Mouse (Mus musculus): Measurements from ENCODE around the gene Mfsd13b.
"Not testable (repeated sequence)": the region's sequence is repeated elsewhere in the genome, so short reads cannot be mapped to it uniquely, and the experiment has no call there.

The Mfsd13b gene

DNA sequence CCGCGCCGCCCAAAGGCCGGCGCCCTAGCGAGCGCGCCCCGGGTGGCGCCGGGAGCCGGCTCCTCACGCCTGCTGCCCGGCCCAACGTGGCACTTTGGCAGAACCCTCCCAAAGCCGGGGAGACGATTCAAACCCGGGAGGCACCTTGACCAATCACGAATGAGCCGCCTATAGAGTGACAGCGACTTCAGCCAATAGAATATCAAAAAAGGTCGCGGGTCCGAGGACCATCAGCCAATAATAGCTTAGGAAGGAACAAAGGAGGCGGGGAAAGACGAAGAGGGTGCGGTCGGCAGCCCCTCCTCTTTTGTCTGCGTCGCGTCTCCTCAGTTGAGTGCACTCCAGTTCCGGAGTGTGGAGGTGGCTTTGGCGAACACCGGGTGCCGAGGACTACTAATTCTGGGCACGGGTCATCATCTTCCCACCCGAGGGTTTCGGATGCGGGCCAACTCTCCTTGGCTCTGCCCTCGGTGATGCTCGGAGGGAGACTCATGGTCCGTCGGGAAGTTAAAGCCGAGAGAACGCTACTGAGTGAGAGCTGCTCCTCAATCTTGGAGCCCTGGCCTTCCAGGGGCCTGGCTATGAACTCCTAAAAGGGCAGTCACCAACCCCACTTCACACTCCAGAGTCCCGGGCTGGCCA, at the start of gene Mfsd13b, which contains the start of gene Cdr2:
TSS of gene Mfsd13b (plus strand) at position 310 of the 642 bp plus-strand sequence.
TSS of gene Cdr2 (minus strand) at position 113 of the 642 bp plus-strand sequence.
- DNase-seq (ENCODE audit: low read depth, low spot score) = peak; percentile 99

DNA sequence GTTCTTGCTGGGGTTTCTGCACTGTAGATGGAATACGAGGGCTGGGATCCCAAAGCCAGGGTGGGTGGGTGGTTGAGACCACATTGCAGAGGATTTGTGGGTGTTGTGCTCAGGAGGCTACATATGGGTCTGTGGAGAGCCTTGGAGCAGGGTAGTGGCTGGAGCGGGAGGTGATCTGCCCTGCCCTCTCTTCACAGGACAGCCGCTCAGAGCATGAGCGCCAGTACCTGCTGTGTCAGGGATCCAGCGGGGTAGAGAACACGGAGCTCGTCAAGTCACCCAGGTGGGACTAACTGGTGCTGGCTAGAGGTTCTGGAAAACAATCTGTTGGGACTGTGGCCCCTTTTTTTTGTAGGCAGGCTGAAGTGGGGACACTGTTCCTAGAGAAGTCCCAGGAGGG, 49.2 kb upstream of the Mfsd13b start:
- no peak for DNase-seq (ENCODE audit: low read depth, low spot score)

DNA sequence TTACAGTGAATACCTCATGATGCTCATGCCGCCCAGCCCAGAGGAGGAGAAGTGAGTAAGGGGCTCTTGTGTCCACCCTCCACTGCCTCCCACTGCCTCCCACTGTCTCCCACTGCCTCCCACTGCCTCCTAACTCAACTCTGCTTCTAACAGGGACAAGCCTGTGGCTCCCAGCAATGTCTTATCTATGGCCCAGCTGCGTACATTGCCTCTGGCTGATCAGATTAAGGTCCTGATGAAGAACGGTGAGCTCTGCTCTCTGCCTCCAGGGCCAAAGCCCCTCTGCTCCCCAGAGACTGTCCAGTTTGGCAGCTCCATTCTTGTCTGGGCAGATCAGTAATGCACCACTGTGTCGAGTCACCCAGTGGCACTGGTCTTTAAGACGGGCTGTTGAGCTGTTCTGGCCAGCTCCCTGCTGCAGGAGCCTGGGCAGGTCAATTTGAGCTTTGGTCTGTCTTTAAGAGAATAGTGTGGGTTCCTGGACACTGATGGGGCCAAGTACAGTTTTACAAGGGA, 48.6 kb upstream of the Mfsd13b start:
- no peak for DNase-seq (ENCODE audit: low read depth, low spot score)

DNA sequence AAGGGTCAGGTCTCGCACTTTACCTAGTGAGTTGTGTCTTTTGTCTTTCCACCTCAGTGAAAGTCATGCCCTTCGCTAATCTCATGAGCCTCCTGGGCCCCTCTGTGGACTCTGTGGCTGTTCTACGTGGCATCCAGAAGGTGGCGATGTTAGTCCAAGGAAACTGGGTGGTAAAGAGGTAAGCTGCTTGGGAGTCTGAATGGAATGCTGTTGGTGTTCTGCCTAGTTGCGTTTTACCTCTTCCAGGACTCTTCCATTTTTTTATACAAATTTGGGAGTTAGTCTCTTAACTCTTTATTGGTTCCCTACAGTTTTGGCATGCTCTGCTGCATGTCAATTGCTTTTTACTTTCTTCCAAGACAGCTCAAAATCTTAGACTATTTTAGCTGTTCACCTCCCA, 47.6 kb upstream of the Mfsd13b start:
- peak; percentile 64 for DNase-seq (ENCODE audit: low read depth, low spot score)

DNA sequence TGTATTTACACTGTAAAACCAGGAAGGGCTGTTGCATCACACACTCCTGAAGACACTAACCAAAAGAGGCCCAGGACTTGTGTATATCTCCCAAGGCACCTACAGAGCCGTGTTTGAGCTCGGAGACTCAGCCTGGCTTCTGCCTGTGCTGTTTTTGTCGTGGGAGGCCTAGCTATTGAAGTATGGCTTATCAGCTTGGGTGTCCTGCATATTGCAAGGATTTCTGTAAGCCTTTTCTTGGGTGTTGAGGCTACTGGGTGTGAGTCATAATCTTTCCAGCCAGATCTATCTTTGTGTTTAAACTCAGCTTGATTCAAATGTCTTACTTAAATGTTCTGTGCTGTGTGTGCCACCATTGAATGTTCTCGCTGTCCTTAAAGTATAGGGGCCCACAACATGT, 45.8 kb upstream of the Mfsd13b start:
- no peak for DNase-seq (ENCODE audit: low read depth, low spot score)

DNA sequence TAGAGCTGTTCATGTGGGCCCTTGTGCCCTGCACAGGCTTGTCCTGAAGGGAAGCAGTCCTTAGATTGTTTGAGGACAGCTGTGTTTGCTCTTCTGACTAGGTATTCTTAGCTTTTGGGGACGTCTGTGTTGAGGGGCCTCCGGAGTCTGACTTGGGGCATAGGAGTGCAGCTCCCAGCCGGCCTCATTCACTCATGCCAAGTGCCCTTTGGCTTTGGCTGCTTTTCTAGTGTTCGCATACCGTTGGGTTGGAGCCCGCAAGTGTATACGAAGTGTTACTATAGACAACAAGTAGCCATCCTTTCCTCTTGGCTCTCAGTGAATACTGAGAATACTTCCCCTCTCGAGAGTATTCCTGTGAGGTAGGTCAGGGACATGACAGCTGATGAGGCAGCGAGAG, 44.1 kb upstream of the Mfsd13b start:
- no peak for DNase-seq (ENCODE audit: low read depth, low spot score)

DNA sequence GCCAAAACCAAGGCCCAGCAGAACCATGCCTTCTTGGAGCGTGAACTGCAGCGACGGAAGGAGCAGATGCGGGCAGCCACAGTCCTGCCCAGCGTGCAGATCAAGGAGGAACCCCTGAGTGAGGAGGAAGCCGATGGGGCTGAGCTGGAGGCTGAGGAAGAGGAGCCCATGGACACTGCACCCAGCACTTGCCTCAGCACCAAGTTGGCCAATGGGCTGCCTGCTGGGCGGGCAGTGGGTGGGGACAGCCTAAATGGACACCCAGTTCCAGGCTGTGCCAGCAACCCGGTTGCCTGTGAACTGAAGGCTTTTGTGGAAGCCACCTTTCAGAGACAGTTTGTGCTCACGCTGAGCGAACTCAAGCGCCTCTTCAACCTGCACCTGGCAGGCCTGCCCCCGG, 42.0 kb upstream of the Mfsd13b start:
- DNase-seq (ENCODE audit: low read depth, low spot score) = no peak

DNA sequence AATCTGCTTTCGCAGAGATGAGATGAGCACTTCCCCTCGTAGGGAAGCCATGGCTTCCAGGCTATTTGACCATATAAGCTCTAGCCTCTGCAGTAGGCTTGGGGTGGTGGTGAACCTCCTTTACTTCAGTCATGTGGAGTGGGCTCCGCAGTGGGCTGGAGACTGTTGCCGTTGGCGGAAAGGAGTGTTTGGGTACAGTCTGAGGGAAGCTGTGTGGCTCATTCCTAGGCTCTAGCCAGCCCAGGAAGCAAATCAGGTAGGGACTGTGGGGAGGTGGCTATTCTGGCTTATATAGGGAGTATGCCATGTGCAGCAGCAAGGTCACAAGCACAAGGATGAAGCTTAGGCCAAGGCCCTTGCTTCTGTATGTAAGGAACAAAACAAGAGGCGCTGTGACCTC, 41.1 kb upstream of the Mfsd13b start:
- DNase-seq (ENCODE audit: low read depth, low spot score) = no peak

DNA sequence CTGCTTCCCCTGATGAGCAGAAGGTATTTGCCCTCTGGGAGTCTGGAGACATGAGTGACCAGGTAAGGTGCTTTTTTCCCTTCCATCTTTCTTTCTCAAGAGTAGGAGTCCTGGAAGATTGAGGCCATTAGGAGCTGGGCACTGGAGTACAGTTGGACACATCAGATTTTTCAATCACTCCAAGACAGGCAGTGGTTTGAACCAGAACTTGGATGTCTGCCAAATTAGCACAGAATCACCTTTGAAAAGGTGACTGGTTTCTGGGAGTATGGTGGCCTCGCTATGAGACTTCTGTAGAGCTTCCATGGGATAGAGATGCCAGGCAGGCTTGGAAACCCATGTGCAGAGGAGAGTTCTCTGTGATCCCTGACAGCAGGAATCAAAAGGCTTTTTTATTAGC, 39.8 kb upstream of the Mfsd13b start:
- no peak for DNase-seq (ENCODE audit: low read depth, low spot score)

DNA sequence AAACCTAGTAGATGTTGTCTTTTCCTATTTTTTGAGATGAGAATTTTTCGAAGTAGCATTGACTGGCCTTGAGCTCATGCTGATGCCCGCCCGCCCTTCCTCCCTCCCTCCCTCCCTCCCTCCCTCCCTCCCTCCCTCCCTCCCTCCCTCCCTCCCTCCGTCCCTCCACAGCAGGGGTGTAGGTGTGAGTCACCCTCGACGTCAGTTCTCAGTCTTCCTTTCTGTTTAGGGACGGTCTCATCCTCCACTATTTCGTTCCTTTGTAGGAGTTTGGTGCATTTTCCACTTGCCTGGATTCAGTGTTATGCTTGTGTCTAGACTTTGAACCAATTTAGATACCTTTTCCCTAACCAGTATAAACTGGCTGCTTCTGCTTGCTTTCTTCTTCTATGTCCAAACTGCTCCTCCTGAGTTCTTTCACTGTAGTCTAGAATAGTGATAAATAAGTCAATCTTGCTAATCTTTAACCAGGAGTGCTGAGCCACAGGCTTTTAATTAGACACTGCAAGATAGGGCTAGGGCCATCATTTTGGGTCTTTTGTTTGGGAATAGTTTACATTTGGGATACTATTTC, 38.3 kb upstream of the Mfsd13b start:
- DNase-seq (ENCODE audit: low read depth, low spot score) = no peak

DNA sequence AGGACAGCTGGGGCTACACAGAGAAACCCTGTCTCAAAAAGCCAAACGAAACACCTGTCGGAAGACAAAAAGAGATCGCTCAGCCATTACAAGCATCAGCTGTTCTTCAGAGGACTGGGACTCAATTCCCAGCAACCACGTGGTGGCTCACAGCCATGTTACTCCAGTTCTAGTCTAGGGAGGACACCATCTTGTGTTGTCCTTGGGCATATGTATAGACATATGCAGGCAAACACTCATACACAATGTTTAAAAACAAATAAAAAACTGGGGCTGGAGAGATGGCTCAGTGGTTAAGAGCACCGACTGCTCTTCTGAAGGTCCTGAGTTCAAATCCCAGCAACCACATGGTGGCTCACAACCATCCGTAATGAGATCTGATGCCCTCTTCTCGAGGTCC, 28.7 kb upstream of the Mfsd13b start:
- not testable (repeated sequence) for DNase-seq (ENCODE audit: low read depth, low spot score)

DNA sequence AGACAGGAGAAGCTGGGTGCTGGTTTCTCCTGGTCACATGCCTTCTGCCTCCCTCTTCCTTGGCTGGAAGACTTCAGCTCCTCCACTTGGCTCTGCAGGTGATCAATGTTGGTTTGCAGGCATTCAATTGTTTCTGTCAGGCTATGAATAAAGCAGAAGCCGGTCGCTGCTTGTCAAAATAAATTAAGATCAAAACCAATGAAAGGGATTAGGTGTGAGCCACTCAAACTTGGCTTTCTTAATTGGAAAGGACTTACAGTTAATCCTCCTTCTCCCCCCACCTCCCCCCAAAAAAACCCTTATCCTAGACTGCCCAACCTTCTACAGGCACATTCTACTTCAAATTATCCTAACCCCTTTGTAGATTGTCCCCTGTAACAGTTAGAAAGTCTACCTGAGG, 22.2 kb upstream of the Mfsd13b start:
- no peak for DNase-seq (ENCODE audit: low read depth, low spot score)

DNA sequence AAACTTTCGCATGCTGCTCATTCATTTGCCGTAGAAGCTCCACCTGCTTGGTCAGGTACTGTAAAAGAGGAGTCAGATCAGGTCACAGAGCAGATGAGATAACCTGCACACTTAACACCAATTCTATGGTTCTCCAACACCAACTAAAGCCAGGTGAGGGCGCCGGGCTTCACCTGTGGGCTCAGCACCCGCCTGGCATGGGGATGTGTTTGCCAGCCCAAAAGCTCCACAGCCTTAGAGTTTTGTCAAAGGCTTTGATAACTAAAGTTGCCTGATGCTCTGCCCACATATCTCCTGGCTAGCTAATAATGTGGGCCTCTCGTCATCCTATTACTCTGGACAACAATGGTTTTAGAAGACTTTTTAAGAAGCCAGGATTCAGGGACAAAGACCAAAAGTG, 21.7 kb upstream of the Mfsd13b start:
- DNase-seq (ENCODE audit: low read depth, low spot score) = no peak

DNA sequence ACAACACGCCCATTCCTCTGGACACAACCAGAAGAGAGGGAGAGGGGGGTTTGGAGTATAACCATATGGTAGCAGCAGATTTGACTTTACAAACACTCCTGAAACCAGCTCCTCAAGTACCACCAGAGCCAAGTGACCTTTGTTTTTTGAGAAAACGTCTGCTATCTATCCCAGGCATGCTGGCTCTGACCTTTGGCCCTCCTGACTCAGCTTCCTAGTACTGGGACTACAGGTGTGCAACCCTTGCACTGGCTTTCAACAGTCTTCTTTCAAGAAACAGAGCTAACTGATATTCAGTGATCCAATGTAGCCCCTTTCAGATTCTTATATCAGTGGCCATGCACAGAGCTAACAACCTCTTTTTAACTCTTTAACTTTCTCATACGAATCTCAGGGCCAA, 20.4 kb upstream of the Mfsd13b start:
- no peak for DNase-seq (ENCODE audit: low read depth, low spot score)

DNA sequence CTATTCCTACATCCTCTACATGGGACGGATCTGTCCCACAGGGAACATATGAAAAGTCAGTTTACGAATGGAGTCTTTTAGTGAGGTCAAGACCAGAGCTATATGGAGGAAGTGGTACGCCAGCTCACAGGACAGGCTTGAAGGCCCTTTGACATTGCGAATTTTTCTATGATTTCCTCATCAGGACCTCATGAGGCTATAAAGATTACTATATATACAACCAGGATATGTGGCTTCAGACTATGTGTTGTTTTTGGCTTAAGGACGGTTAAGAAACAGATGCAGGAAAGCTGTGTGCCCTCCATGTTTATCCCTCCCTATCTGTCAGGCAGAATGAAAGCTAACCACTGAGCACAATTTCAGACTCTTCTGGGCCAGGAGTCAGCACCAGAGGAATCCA, 19.2 kb upstream of the Mfsd13b start:
- DNase-seq (ENCODE audit: low read depth, low spot score) = no peak

DNA sequence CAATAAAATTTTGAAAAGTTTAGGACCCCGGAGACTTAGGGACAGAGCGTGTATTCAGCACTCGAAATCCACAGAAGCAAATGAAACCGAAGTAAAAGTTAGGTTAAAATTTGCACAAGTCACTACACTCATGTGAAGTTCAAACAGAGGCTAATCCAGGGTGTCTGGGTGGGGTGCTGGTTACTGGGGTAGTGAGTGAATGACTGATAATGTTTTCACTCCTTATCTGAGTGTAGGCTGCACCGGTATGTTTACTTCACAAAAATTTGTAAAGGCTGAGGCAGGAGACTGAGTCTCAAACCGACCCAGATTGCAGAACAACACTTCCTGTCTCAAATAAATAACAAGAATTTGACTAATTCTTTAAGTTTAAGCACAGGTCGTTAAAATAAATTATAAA, 13.1 kb upstream of the Mfsd13b start:
- DNase-seq (ENCODE audit: low read depth, low spot score) = no peak

DNA sequence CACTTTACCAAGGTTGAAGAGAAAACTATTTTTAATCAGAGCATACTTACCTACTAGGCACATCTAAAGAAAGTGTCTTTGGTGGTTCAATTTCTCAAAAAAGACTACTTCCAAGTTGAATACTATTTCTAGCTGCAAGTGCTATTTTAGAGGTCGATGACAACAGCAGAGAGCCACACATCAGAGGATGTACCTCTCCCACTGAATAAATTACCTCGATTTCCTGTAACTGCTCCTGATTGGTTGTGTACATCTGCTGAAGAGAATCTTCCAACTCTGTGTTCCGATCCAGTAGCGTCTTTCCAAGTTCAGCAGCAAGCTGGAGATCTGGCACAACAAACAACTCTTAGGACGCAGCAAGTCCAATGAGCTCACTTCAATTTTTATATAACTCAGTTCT, 12.2 kb upstream of the Mfsd13b start:
- DNase-seq (ENCODE audit: low read depth, low spot score) = no peak

DNA sequence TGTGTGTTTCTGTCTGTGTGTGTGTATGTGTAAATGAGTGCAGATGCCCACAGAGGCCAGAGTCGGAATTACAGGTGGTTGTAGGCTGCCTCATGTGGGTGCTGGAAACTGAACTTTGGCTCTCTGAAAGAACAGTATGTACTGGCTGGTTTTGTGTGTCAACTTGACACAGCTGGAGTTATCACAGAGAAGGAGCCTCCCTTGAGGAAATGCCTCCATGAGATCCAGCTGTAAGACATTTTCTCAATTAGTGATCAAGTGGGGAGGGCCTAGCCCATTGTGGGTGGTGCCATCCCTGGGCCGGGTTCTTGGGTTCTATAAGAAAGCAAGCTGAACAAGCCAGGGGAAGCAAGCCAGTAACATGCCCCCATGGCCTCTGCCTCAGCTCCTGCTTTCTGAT, 9.8 kb upstream of the Mfsd13b start:
- not testable (repeated sequence) for DNase-seq (ENCODE audit: low read depth, low spot score)

DNA sequence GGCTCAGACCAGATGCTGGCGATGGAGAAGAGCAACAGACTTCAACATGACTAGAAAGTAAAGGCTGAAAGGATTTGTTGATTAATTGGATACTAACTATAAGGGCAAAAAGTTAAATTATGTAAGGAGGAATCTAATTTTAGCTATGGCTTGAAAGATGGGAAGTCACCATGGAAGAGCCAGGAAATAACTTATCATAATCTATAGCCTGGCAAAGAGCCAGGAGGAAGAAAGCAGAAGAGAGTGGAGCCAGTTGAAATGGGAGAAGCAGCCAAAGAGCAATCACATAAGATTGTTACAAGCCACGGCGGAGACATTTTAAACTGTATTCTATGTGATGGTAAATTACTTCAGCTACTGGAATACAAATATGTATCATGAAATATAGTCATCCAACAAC, 8.3 kb upstream of the Mfsd13b start:
- no peak for DNase-seq (ENCODE audit: low read depth, low spot score)

DNA sequence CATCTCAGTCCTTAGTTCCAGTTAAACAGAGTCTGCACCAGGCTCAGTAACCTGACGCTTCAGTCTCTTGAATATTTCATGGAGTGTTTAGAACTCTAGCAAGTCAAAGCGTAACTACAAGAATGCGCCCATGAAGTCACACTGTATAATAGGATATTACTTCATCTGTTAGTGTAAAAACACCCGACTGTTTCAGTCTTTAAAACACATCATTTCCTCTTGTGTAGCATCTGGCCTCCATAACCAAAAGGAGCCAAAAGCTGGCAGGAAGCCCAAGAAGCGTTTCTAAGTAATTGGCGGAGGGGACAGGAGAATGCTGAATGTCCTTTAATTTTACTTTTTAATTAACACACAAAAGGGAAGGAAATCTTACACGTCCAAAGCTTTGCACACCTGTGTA, 5.2 kb upstream of the Mfsd13b start:
- no peak for DNase-seq (ENCODE audit: low read depth, low spot score)

DNA sequence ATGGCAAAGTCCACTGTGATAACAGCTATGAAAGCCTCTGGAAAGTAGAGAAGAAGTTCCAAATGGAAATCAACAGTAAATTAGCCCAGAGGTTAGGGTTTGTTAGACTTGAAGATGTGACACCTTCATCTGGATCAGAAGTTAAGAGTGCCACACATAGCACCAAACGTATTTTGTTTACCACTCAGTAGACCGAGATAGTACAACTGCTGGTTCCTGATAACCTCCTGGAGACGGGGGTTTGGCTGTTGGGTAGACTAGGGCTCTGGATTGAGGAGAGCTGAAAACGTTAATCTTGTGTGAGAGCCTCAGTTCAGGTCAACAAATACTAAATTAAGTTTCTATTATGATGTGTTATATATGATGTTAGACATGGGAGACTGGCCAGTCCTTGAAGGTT, 2.3 kb upstream of the Mfsd13b start:
- DNase-seq (ENCODE audit: low read depth, low spot score) = no peak

DNA sequence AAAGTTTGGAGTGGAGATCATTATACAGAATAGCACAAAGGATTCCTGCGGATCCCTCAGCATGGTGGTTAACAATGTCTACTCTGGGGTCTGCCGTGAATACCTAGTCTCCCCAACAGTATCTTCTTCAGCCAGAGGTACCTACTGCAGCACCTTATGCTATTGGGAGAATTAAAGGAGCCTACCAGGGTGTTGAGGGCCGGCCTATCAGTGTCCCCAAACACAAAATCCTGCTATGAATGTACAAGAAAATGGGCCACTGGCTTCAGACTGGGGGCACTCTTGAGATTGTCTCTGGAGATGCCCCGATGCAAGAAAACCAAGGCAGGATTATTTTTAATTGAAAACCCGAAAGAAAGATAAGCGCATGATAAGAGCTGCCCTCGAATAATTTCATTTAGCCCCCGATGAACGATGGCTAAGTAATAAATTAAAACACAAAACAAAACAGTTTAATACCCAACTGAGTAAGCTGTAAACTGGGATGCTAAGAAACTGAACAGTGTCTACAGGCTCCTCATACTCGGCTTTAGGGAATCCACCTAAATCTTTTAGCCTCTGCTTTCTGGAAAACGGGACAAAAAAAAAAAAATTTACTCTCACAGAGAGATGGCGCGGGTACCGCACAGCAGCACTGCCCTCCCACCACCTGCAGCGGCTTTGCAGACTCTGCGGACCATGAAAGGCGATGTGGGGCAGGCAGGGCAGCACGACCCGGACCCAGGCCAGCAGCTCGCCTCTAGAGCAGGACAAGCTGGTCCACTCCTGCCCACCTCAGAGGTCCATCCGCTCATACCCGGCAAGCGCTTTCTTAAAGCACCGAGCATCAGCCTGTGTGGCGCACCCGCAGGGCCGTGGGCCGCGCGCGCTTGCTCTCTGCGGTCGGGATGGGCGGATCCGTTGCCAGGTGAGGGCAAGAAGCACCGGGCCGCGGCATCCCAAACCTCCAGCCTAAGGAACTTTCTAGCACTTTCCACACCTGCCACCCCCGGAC, 1.1 kb upstream of the Mfsd13b start:
- DNase-seq (ENCODE audit: low read depth, low spot score) = peak; percentile 37

Measured in forelimb bud, embryonic 11.5 days (tissue).